Mouse (Mus musculus) midbrain, embryonic 10.5 days (tissue): Measurements from ENCODE around the gene Itih5. TPM values are rescaled to one million over a fixed set of nuclear protein-coding genes. Genes with fewer than 3 reads are reported as not detected.

ENCODE experiments used
- polyA plus RNA-seq: library from polyadenylated mRNA; unstranded; fragments of >200 nt; fragmentation: Nextera tagmentation; extraction: Ambion mirVana; gene quantifications from 2 replicates; pipeline ENCODE4 v1.2.1, GENCODE M21; 2016

Gene Itih5
- polyA plus RNA-seq, 1 experiment from 2014 or later: 6.3 TPM

Other genes starting within 250 kb of the Itih5 start
- gene Taf3, start 105.0 kb upstream of the Itih5 start, polyA plus RNA-seq: 15.4 and 16.7 TPM in 2 replicates
- gene Atp5c1, start 73.1 kb upstream of the Itih5 start, polyA plus RNA-seq: 487 and 502 TPM in 2 replicates
- 35.5 and 38.4 TPM in 2 replicates for gene Kin, start 73.0 kb upstream of the Itih5 start, polyA plus RNA-seq
- gene Itih2, start 22.2 kb upstream of the Itih5 start, polyA plus RNA-seq: 0.06 TPM in 1 of 2 replicates, not detected in the other
- 1.8 and 2.0 TPM in 2 replicates for gene Sfmbt2, start 216.9 kb downstream of the Itih5 start, polyA plus RNA-seq